Mouse (Mus musculus): ENCODE measurements around the gene Defb20.

DNA sequence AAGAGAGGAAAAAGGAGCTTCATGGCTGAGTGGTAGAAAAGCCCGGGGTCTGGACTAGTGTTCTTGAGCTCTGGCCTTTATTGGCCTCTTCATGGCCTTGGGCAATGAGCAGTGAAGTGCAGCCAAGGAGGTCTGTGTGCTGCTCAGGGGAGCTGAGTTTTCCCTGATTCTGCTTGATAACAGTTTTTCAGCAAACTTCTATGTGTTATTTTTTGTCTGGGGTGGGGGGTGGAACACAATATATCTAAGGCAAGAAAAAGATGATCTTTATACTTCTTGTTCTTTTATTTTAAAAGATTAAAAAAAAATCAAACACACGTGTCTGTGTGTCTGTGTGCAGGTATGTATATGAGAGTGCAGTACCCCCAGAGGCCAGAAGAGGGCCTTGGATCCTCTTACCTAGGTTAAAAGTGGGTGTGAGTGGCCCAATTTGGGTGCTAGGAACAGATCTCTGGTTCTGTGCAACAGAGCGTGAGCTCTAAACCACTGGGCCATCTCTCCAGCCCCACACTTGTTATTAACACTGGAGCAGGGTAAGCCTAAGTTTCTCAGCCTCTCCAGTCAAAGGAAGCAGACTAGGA lies 12.2 kb upstream of the Defb20 start, which contains the start of gene Defb23:
- TF ChIP-seq CTCF (conservative IDR thresholded peaks at IDR 0.05; ENCODE audit: low read length) (peak; percentile 63), NANOG (IDR thresholded peaks at IDR 0.05; ENCODE audit: borderline replicate concordance, low read length) (no peak), POU5F1 (IDR thresholded peaks at IDR 0.05; ENCODE audit: borderline replicate concordance, low read length) (no peak)
